Mouse (Mus musculus) CD8-positive naive resting alpha-beta T cell, adult 2 months (primary cell): ENCODE measurements at regions not wholly inside any gene's neighbourhood (a gene's known extent, or its start where the extent isn't known, plus 50 kb on each side); places are given as distances from the start of the nearest gene placed in this dataset.

Experiments used
- DNase-seq, 2 experiments: peaks; one replicate each; pipeline ENCODE4 v3.0.0; 2022; ENCODE audit warnings: low read depth in 2 of 2, low spot score in 2 of 2

- DNase-seq, result no peak
Measured at GRCm38 (mm10) chr15:96521125-96521455, 60.4 kb upstream of the Scaf11 start.

GRCm38 (mm10) chr15:96520412-96521124 lies 59.9 kb upstream of the Scaf11 start:
- peak; percentile 49 to 72 for DNase-seq

DNA sequence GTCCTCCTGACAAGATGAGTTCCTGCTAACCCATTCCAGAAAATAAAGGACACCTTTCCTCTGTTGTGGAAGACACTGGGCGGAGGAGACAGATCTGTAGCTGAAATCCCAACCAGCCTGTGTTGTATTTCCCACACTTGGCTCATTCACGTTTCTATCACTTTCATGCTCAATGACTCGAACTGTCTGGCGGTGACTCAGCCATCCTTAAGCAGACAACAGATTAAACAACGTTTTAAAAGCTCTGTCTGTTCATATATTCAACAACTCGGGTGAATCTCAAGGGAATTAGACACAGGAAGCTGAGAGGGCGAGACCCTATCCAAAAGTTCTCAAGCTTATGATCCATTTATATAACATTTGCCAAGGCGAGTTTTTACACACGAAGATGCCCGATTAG lies 57.5 kb upstream of the Scaf11 start:
- DNase-seq, result no peak

GRCm38 (mm10) chr15:96515620-96516019 lies 55.0 kb upstream of the Scaf11 start:
- no peak for DNase-seq

DNA sequence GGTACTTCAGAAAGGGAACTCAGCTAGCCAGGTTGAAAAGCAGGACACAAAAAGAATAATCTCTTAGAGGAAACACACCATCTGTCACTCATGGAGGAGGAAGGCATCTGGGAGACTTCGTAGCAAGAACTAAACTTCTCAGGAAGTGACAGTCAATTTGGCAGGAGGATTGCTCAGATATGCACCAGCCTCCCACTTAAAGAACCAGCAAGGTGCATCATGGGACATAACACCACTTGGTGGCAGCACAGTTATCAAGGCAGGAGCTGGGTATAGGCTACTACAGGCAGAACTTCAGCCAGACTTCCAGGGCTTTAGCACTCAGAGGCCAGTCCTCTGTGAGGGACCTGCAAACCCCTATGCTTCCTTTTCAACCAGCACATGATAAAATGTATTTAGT lies 52.0 kb upstream of the Scaf11 start:
- DNase-seq, result no peak
